Mouse (Mus musculus) ES-Bruce4 (cell line): Measurements from ENCODE around the gene Llgl2. TPM values are rescaled to one million over a fixed set of nuclear protein-coding genes. Genes with fewer than 3 reads are reported as not detected.
A peak's percentile ranks its signal among the peaks of the same experiment; 100 is the strongest.

Experiments
- H3K27ac ChIP-seq: 2 replicates; pipeline ENCODE4 v1.5.1; 2012; ENCODE audit warnings: low read length, inconsistent platforms; ENCODE audit not compliant: insufficient read depth
- H3K27me3 ChIP-seq: 2 replicates; pipeline ENCODE4 v1.6.1; 2012; ENCODE audit warnings: mild to moderate bottlenecking, low read length, inconsistent platforms; ENCODE audit not compliant: control insufficient read depth, poor library complexity, insufficient read depth, severe bottlenecking
- H3K36me3 ChIP-seq: 2 replicates; pipeline ENCODE4 v1.6.1; 2012; ENCODE audit warnings: inconsistent platforms, mild to moderate bottlenecking, low read length, moderate library complexity; ENCODE audit not compliant: control insufficient read depth, poor library complexity, insufficient read depth, severe bottlenecking
- H3K4me1 ChIP-seq: one replicate; pipeline ENCODE4 v1.8.1; 2011; ENCODE audit warnings: low read length; ENCODE audit not compliant: control insufficient read depth, insufficient read depth
- H3K4me3 ChIP-seq: 2 replicates; pipeline ENCODE4 v1.5.1; 2011; ENCODE audit warnings: low read depth, mild to moderate bottlenecking, low read length
- H3K9ac ChIP-seq: 2 replicates; pipeline ENCODE4 v1.6.1; 2012; ENCODE audit warnings: low read depth, mild to moderate bottlenecking, inconsistent platforms; ENCODE audit not compliant: poor library complexity, severe bottlenecking
- H3K9me3 ChIP-seq: replicated peaks from 2 replicates; pipeline ENCODE4 v1.6.1; 2012; ENCODE audit warnings: mild to moderate bottlenecking, low read length, inconsistent platforms; ENCODE audit not compliant: control insufficient read depth, poor library complexity, insufficient read depth, severe bottlenecking
- CTCF ChIP-seq: IDR thresholded peaks from one replicate; pipeline ENCODE4 v1.8.1; 2011; ENCODE audit warnings: low read depth, low read length
- EP300 ChIP-seq: IDR thresholded peaks from 2 replicates; pipeline ENCODE4 v1.6.1; 2011; ENCODE audit warnings: low read depth, low read length; ENCODE audit not compliant: insufficient read depth
- POLR2A ChIP-seq: IDR thresholded peaks from one replicate; pipeline ENCODE4 v1.8.1; 2011; ENCODE audit warnings: low read length; ENCODE audit not compliant: insufficient read depth
- polyA plus RNA-seq: library from polyadenylated mRNA; stranded (reverse); fragments of >200 nt; gene quantifications from 2 replicates; pipeline ENCODE4 v1.2.4, GENCODE M21; 2011; ENCODE audit warnings: low read depth; ENCODE audit not compliant: missing spikeins, insufficient read depth, insufficient read length

Gene Llgl2
- polyA plus RNA-seq, 1 experiment = 99.1 TPM

GRCm38 (mm10) chr11:115812095-115812494, 11.8 kb upstream of the Llgl2 start:
- Histone ChIP-seq H3K9ac (no peak overlapping the region), H3K9me3 (no peaks in the 10 kb centered on the region), H3K36me3 (peaks cover 2% of the 10 kb centered on the region; the same call in 1 of the 2 replicates), H3K4me1 (peaks cover 2% of the 10 kb centered on the region), H3K27ac (no peak overlapping the region), H3K27me3 (no peaks in the 10 kb centered on the region), H3K4me3 (no peak overlapping the region)
- no peak for TF ChIP-seq CTCF
- TF ChIP-seq POLR2A = no peak
- no peak for TF ChIP-seq EP300

- H3K27ac ChIP-seq = no peak overlapping the region
- no peaks in the 10 kb centered on the region for H3K27me3 ChIP-seq
- peak overlapping the region; percentile 93 for H3K9ac ChIP-seq
- TF ChIP-seq POLR2A = no peak
- no peak for TF ChIP-seq EP300
- no peak for TF ChIP-seq CTCF
- peaks cover 2% of the 10 kb centered on the region for H3K4me1 ChIP-seq
- H3K9me3 ChIP-seq = no peaks in the 10 kb centered on the region
- H3K4me3 ChIP-seq = peak overlapping the region; percentile 73
- peaks cover 2% of the 10 kb centered on the region; the same call in 1 of the 2 replicates for H3K36me3 ChIP-seq
Measured at GRCm38 (mm10) chr11:115812533-115813420, 11.1 kb upstream of the Llgl2 start.

- TF ChIP-seq EP300 = no peak
- TF ChIP-seq CTCF = peak; percentile 98
- TF ChIP-seq POLR2A = peak; percentile 64
- Histone ChIP-seq H3K27ac (no peak within 1 kb of the TSS), H3K9me3 (no peaks in the 10 kb centered on the region), H3K4me3 (peak within 1 kb of the TSS; percentile 75), H3K9ac (peak within 1 kb of the TSS; percentile 93), H3K4me1 (peaks cover 2% of the 10 kb centered on the region), H3K36me3 (peaks cover 2% of the 10 kb centered on the region; the same call in 1 of the 2 replicates), H3K27me3 (no peaks in the 10 kb centered on the region)
Measured at GRCm38 (mm10) chr11:115813507-115814296, 10.1 kb upstream of the Llgl2 start, which contains the start of gene Caskin2. Caskin2 (minus strand) TSS chr11:115813639.

- H3K27me3 ChIP-seq = no peaks in the 10 kb centered on the region
- peak within 1 kb of the TSS; percentile 75 for H3K4me3 ChIP-seq
- TF ChIP-seq CTCF (no peak), POLR2A (peak; percentile 48), EP300 (0 out of 2 replicates have a peak, but pooled peaks have one; percentile 42)
- H3K27ac ChIP-seq = no peak within 1 kb of the TSS
- H3K4me1 ChIP-seq = no peaks in the 10 kb centered on the region
- peak within 1 kb of the TSS; percentile 93 for H3K9ac ChIP-seq
- no peaks in the 10 kb centered on the region for H3K9me3 ChIP-seq
- H3K36me3 ChIP-seq = peaks cover 2% of the 10 kb centered on the region; the same call in 1 of the 2 replicates
Measured at GRCm38 (mm10) chr11:115814605-115815450, 9.0 kb upstream of the Llgl2 start, which contains the start of gene Tsen54. Tsen54 (plus strand) TSS chr11:115814724.

DNA sequence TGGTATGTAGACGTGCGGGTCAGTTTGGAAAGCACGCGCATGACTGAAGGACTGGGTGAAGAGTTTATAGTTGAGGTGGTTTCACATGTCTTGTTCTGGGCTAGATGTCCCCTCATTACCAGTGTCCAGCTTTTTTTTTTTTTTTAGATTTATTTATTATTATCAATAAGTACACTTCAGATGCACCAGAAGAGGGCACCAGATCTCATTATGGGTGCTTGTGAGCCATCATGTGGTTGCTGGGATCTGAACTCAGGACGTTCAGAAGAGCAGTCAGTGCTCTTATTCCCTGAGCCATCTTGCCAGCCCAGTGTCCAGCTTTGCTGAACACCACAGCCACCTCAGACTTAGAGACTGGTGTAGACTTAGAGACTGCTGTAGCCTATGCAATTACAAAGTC, 6.5 kb upstream of the Llgl2 start:
- no peak for TF ChIP-seq EP300
- no peak for TF ChIP-seq CTCF
- no peak for TF ChIP-seq POLR2A
- Histone ChIP-seq H3K36me3 (peaks cover 10% of the 10 kb centered on the region; the same call in 1 of the 2 replicates), H3K27ac (no peak overlapping the region), H3K4me1 (no peaks in the 10 kb centered on the region), H3K9ac (no peak overlapping the region), H3K9me3 (no peaks in the 10 kb centered on the region), H3K4me3 (no peak overlapping the region), H3K27me3 (no peaks in the 10 kb centered on the region)
